Mouse (Mus musculus): ENCODE measurements at regions not wholly inside any gene's neighbourhood (a gene's known extent, or its start where the extent isn't known, plus 50 kb on each side); places are given as distances from the start of the nearest gene placed in this dataset.

DNA sequence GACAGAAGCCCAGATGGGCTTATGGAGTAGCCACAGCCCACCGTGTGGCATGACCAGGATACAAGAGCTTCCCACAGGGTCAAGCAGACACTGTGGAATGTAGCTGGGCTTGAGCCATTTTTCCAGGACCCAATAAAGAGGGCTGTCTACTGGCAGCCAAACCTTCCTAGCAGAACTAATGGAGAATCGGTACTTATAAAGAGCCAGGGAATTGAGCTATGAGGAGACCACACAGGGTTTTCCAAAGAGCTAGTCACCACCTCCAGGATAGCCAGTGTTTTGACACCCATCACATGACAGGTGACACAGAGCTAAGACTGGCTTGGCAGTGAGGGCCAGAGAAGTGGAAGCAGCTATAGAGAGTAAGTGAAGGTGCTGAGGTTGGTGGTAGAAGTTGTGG, 149.9 kb downstream of the Map2k4 start:
- DNase-seq (ENCODE audit: low read depth): no peak
- TF ChIP-seq POLR2A (IDR thresholded peaks at IDR 0.05; ENCODE audit: borderline replicate concordance, extremely low read depth, insufficient read depth, insufficient read length, poor library complexity, severe bottlenecking): no peak
- no peak for TF ChIP-seq CTCF (IDR thresholded peaks at IDR 0.05; ENCODE audit: borderline replicate concordance, extremely low read depth, insufficient read depth, insufficient read length)

DNA sequence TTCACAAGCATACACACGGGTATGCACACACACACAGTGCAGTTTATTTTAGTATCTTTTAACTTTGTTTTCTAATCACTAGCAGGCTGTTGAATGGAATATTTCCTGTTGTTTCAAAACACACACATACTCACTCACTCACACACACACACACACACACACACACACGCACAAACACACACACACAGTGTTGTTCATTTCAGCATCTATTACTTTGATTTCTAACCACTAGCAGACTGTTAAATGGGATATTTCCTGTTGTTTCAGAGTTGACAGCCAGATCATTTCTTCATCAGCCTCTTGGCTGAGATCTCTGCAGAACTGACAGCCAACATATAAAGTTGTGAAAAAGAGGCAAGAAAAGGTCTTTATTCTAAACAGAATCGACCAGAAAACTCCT, 150.9 kb downstream of the Map2k4 start:
- no peak for DNase-seq (ENCODE audit: low read depth)
- TF ChIP-seq POLR2A (IDR thresholded peaks at IDR 0.05; ENCODE audit: borderline replicate concordance, extremely low read depth, insufficient read depth, insufficient read length, poor library complexity, severe bottlenecking) (no peak), CTCF (IDR thresholded peaks at IDR 0.05; ENCODE audit: borderline replicate concordance, extremely low read depth, insufficient read depth, insufficient read length) (no peak)

DNA sequence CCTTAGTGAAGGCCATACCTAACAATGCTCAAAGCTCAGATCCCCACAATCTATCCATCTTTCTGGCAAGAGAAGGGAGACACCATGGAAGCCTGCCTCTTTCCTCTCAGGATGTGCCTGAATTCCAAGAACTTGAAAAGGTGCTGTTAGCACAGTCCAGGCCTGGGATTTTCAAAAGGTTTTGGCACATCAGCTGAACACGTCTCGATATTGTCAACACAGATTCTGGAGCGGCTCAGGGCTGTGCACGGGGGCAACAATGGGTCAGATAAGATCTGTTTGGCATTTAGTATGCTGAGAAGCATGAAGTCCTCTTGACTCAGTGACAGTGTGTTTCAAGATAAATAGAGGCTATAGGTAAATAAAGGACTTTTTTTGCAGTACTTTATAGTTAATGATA, 152.8 kb downstream of the Map2k4 start:
- no peak for TF ChIP-seq POLR2A (IDR thresholded peaks at IDR 0.05; ENCODE audit: borderline replicate concordance, extremely low read depth, insufficient read depth, insufficient read length, poor library complexity, severe bottlenecking)
- no peak for TF ChIP-seq CTCF (IDR thresholded peaks at IDR 0.05; ENCODE audit: borderline replicate concordance, extremely low read depth, insufficient read depth, insufficient read length)
- no peak for DNase-seq (ENCODE audit: low read depth)

DNA sequence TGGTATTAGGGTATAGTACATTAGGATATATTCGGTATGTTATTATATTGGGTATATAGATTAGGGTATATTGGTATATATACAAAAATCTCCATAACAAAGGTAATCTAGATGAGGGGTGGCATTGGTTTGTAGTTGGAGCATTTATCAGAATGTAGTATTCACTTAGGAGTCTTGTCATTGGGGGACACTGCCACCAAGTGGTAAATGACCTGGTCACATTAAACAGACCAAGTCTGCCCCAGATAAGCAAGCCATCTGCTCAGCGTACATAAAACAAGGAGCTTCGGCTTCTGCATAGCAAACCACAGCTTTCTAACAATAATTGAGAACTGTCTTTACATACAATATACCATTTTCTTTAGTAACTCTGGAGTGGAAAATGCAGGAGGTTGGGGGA, 156.9 kb downstream of the Map2k4 start:
- DNase-seq (ENCODE audit: low read depth): peak; percentile 71
- TF ChIP-seq CTCF (IDR thresholded peaks at IDR 0.05; ENCODE audit: borderline replicate concordance, extremely low read depth, insufficient read depth, insufficient read length) (peak; percentile 50; the same call in 1 of the 2 replicates), POLR2A (IDR thresholded peaks at IDR 0.05; ENCODE audit: borderline replicate concordance, extremely low read depth, insufficient read depth, insufficient read length, poor library complexity, severe bottlenecking) (no peak)

DNA sequence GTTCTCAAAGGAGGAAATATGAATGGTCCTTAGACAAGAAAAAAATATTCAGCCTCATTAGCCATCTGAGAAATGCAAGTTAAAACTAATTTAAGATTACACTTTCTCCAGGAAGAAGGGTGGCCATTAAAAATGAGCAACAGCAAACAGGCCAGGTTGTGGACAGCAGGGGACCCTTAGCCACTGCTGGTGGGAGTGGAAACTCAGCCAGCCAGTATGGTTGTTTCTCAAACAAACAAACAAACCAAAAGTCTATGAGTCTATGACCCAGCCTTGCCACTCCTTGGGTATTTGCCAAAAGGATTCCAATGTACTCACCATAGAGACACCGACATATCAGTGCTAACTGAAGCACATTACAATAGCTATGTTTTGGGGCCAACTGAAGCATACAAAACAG, 157.7 kb downstream of the Map2k4 start:
- peak; percentile 26 for DNase-seq (ENCODE audit: low read depth)
- TF ChIP-seq CTCF (IDR thresholded peaks at IDR 0.05; ENCODE audit: borderline replicate concordance, extremely low read depth, insufficient read depth, insufficient read length) (no peak), POLR2A (IDR thresholded peaks at IDR 0.05; ENCODE audit: borderline replicate concordance, extremely low read depth, insufficient read depth, insufficient read length, poor library complexity, severe bottlenecking) (no peak)

DNA sequence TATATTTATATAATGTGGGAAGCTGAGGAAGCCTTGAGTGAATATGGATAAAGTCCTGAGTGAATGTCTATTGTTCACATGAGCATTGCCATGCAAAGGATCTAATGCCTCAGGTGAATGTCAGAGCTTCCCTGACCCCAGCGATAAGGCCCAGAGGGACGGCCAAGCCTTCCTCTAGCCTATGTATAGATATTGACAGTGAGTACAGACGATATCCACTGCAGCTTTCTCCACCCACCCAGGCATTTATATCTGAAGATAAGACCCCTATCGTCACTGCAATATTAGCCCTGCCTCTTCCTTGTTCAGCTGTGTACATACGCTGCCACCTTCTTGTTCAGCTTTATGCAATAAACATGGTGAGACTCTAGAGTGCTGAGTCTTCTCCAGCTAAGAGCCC, 158.8 kb downstream of the Map2k4 start:
- DNase-seq (ENCODE audit: low read depth): no peak
- TF ChIP-seq POLR2A (IDR thresholded peaks at IDR 0.05; ENCODE audit: borderline replicate concordance, extremely low read depth, insufficient read depth, insufficient read length, poor library complexity, severe bottlenecking): no peak

DNA sequence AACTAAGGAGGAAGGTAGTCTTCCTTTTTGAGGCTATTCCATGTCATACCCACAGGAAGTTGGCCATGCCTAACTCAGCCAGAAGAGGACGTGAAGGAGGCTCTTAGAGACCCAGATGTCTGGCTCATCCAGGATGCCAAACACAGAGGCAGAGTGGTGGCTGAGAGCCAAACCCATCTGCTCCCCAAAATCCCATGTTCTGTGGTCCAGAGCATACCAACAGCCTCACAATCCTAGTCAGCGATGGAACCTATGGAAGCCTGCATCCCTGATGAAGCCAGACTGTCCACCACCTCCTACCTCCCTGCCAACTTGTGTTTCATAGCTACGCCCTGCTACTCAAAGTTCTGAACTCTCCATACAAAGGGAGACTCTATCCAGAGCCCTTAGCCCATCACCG, 169.1 kb downstream of the Map2k4 start:
- DNase-seq (ENCODE audit: low read depth): no peak
- TF ChIP-seq CTCF (IDR thresholded peaks at IDR 0.05; ENCODE audit: borderline replicate concordance, extremely low read depth, insufficient read depth, insufficient read length): no peak
- TF ChIP-seq POLR2A (IDR thresholded peaks at IDR 0.05; ENCODE audit: borderline replicate concordance, extremely low read depth, insufficient read depth, insufficient read length, poor library complexity, severe bottlenecking): no peak

DNA sequence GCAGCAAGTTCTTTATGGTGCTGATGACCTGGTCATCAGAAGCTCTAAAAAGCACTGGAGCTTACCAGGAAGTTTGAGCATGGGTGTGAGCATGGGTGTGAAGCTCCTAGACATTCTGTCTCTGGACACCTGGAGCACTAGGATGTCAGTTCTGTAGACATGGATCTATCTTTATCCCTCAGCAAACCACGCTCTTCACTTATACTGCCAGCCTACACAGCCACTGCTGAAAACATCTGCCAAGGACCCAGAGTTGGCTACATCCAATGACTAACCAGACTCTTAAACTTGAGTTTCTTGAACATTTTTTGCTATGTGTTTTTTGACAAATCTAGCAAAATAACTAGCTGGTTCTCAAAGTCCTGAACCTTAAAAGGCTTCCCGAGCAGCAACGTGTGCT, 177.6 kb downstream of the Map2k4 start:
- TF ChIP-seq POLR2A (IDR thresholded peaks at IDR 0.05; ENCODE audit: borderline replicate concordance, extremely low read depth, insufficient read depth, insufficient read length, poor library complexity, severe bottlenecking) (no peak), CTCF (IDR thresholded peaks at IDR 0.05; ENCODE audit: borderline replicate concordance, extremely low read depth, insufficient read depth, insufficient read length) (no peak)
- DNase-seq (ENCODE audit: low read depth): no peak

DNA sequence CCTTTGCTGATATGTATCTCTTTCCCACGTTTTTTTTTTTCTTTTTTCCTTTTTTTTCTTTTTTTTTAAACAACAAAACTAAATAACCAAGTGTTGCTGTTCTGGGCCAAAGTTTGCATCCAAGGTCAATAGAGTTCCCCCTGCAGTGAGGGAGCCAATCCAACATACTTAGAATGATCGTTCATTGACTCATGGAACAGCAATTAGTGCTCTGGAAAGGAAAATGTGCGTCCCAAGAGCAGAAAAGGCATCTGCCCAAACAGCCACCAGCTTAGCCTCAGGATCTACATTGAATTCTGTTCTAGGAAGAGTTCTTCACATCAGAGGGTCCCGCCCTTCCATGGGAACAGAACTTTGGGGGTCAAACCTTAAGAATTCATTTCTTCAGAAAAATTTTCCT, 179.0 kb downstream of the Map2k4 start:
- no peak for DNase-seq (ENCODE audit: low read depth)
- TF ChIP-seq CTCF (IDR thresholded peaks at IDR 0.05; ENCODE audit: borderline replicate concordance, extremely low read depth, insufficient read depth, insufficient read length): no peak
- TF ChIP-seq POLR2A (IDR thresholded peaks at IDR 0.05; ENCODE audit: borderline replicate concordance, extremely low read depth, insufficient read depth, insufficient read length, poor library complexity, severe bottlenecking): no peak

DNA sequence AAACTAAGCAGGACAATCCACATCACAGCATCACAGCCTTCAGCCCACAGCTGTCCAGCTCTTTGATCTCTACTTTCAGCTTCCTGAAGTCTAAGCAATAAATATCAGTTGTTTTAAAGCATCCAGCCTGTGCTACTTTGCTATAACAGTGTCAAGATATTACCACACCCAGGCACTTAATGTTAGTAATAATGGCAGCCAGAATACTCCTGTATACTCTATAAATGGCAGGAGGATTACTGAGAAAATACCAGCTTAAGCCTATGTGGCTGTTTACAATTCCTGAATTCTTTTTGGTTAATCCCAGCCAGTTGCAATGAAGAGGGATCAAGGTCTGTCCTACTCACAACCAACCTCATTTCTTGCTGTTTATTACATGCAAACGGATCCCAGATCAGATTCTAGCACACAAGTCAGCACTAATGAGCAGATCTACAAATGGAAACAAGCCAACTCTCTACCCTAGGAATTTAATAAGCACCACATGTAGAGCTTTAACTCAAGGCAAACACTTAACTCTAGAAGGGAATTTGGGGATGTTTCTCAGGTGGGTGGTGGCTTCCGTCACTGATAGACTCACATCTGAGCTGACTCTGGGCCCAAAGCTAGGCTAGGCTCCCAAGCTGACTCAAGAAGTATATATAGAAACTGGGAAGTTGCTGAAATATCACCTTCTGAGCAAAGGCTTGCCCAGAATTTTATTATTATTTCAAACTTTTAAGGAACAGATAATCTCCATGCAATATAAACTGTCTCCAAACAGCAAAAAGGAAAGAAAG, 190.6 kb downstream of the Map2k4 start:
- TF ChIP-seq POLR2A (IDR thresholded peaks at IDR 0.05; ENCODE audit: borderline replicate concordance, extremely low read depth, insufficient read depth, insufficient read length, poor library complexity, severe bottlenecking) (no peak), CTCF (IDR thresholded peaks at IDR 0.05; ENCODE audit: borderline replicate concordance, extremely low read depth, insufficient read depth, insufficient read length) (no peak)
- peak; percentile 11 for DNase-seq (ENCODE audit: low read depth)

DNA sequence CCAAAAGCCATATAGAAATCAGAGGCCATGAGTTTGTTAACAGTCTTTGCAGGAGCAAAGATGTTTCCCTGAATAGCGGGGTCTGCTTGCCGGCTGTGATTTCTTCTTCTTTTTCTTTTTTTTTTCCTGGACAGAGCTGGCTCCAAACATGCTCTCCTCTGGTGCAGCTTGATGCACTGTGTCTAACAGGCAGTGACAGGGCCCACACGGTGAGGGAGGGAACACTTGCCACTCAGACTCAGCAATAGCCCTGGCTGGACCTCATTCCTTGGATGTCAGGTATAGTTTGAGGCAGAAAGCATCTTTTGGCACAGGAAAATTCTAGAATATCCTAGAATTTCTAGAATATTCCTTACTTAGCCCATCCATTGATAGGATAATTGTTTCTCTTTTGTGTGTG, 199.6 kb downstream of the Map2k4 start:
- TF ChIP-seq CTCF (IDR thresholded peaks at IDR 0.05; ENCODE audit: borderline replicate concordance, extremely low read depth, insufficient read depth, insufficient read length) (no peak), POLR2A (IDR thresholded peaks at IDR 0.05; ENCODE audit: borderline replicate concordance, extremely low read depth, insufficient read depth, insufficient read length, poor library complexity, severe bottlenecking) (no peak)
- DNase-seq (ENCODE audit: low read depth): no peak

DNA sequence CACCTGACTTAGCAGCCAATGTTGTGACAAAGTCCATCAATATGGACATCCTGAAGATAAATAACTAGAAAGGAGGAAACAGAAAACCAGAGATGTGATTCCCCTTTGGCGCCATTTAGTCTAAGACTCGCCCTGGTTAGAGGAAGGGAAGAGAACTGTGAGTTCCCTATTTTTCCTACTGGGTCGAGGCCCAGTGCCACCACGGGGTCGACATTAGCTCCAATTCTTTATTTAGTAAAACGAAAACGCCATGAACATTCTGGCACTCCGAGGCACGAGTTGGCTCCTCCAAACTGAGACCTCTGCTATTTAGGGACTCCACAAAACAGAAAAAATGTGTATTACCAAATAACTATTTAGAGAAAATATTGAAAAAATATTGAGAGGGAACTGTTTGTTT, 220.3 kb downstream of the Map2k4 start:
- no peak for DNase-seq (ENCODE audit: low read depth)
- TF ChIP-seq CTCF (IDR thresholded peaks at IDR 0.05; ENCODE audit: borderline replicate concordance, extremely low read depth, insufficient read depth, insufficient read length): no peak
- no peak for TF ChIP-seq POLR2A (IDR thresholded peaks at IDR 0.05; ENCODE audit: borderline replicate concordance, extremely low read depth, insufficient read depth, insufficient read length, poor library complexity, severe bottlenecking)

Measured in brain, embryonic 14.5 days (tissue).